Mouse (Mus musculus) hematopoietic stem cell, adult 5-6 weeks (primary cell): ENCODE results near the gene Mdga1. TPM values are rescaled to one million over a fixed set of nuclear protein-coding genes. Genes with fewer than 3 reads are reported as not detected.

Source experiments
- ATAC-seq, 2 experiments: fragments of 125-278 bp in 1 of 2; replicated peaks in 1 of 2; 2 replicates each; pipeline ENCODE4 v1.8.0; 2016 to 2017; ENCODE audit warnings: inconsistent platforms in 2 of 2, mild to moderate bottlenecking in 2 of 2, moderate number of reproducible peaks in 2 of 2, low read depth in 1 of 2, moderate TSS enrichment in 1 of 2; ENCODE audit not compliant: low FRiP score in 2 of 2, poor library complexity in 2 of 2, severe bottlenecking in 2 of 2, insufficient read depth in 1 of 2, low TSS enrichment in 1 of 2
- total RNA-seq: library from RNA; stranded (forward); fragments of 172-1452, 232-1000 nt; gene quantifications from 2 replicates; pipeline ENCODE4 v1.2.3, GENCODE M21; 2017

Mdga1 gene
- total RNA-seq, 1 experiment from 2014 or later = 26.6 TPM

DNA sequence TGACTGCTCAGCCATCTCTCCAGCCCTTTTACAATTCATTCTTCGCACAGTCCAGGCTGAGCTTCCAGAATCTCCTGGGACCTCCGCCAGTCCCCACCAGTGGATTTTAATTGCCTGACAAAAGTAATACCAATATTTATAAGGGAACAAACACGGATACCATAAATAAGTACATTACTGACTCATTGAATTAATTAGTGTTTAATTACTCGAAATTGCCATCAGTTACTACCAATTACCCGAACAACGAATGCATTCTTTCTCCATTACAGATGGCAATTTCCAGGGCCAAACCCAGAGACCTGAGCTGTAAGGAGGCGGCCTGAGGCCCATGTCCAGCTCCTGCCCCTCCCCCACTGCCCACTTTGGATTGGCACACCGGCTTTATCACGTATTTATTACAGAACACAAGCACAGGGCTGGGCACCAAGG, 32.5 kb downstream of the Mdga1 start:
- no peak for ATAC-seq

GRCm38 (mm10) chr17:29934133-29934851, 35.6 kb downstream of the Mdga1 start:
- no peak for ATAC-seq

DNA sequence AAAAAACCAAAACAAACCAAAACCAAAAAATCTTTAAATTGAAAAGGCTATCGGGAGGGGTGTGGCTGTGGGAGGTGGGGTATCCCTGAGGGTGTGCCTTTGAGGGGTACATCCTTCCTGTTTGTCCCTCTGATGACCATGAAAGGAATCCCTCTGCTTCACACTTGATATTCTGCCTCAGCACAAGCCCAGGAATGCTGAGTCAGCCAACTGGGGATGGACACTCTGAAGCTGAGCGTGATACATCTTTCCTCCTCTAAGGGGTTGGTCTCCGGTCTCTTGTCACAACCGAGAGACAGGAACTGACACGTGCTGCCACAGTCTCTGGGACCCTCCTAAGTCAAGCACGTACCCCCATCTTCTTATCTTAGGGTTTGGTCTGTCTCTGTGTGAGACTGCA, 37.1 kb downstream of the Mdga1 start:
- ATAC-seq = no peak

DNA sequence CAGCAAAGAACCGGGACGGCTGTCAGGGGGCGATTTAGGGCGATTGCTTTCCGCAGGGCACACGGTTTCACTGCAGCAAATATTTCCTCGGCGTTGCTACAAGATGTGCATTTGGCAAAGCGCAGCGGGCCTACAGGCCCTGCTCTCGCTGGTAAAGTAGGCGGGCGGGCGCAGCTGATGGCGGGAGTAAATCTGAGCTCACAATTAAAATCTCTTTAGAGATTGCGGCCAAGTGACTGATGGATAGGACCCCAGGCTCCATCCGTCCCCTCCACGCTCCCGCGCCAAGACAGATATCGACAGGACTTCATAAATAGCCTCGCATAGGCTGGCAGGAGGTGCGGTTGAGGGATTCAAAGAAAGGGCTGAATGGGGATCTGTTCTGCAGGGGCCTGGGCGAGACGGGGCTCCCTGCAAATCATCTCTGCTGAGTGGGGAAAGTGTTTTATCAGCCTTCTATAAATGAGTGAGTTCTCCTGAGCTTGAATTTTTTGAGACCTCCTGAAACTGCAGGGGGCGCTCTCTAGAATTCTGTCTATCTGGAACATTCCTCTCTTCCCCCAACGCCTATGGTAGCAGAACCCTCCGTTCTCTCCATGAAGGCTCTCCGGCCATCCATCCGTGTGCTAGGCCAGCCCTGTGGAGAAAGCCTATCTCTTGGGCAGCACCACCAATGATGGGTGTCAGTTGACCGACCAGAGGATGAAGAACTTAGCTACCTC, 38.5 kb downstream of the Mdga1 start:
- no peak for ATAC-seq

DNA sequence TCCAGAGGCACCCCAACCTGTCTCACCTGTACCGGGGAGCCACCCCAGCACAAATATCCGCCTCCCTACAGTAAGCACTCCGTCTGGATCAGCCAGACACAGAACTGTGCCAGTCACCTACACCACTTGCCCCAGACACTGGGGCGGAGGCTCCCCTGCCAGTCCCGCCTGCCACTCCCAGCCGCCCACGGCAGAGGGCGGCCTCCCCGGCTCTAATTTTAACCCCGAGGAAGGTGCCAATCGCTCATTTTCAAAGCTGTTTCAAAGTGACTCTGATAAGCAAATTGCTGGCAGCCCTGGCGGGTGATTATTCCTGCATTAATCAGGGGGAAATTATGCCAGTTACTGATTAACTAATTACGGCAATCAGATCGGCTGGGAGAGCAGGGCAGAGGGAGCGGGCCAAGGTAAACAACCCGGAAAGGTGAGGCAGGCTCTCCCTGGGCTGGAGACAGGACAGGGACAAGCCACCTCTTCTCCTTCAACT, 41.1 kb downstream of the Mdga1 start:
- peak; percentile 57 to 66; a peak in 3 of 4 replicates for ATAC-seq

GRCm38 (mm10) chr17:29925608-29926606, 44.0 kb downstream of the Mdga1 start:
- no peak for ATAC-seq

GRCm38 (mm10) chr17:29920089-29920488, 49.8 kb downstream of the Mdga1 start:
- no peak for ATAC-seq

DNA sequence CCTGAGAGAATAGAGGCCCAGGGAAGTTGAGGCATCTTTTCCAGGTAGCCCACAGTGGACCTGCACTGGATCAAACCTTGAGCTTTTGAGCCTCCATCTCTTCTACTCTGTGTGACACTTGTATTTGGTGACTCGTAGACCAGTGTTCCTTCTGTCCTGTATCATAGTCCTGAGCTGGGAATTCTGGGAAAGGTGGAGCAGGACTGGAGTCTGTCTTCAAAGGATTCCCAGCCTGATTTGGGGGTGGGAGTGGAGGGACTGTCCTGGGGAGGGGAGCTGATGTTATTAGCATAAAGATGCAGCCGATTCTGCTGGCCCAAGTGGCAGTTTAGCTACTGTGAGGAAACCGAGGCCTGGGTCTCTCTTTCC, 50.4 kb downstream of the Mdga1 start:
- ATAC-seq = no peak

DNA sequence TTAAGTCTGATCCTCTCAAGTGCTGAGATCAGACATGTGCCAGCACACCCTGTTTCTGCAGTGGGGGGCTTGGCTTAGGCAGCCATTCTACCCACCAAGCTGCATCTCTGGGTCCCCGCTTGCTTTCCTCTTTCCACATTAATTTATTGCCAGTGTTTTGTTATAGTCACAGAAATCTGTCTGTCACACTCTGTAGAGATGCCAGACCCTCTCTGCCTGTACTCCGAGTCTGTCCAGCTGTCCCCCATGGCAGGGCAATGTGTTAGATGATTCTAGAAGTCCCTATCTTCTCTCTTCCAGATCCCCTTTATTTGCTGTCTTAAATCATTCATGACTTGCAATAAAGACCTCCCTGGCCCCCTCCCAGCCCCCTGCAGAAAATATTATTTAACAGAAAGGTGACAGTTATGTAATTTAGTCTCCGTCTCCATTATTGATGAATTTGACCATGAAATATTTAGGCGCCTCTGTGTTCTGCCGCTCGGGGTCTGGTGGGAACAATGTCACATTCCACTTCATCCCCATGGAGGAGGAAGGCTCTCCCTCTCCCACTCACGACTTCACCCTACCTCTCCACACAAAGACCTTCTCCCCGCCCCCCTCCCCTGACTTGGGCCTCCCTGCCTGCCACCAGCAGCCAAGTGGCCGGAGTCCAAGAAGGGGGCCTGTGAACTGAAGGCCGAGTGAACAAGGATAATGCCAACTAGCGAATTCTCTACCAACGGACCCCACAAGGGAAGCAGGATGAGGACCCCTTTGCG, 50.9 kb downstream of the Mdga1 start:
- no peak for ATAC-seq

DNA sequence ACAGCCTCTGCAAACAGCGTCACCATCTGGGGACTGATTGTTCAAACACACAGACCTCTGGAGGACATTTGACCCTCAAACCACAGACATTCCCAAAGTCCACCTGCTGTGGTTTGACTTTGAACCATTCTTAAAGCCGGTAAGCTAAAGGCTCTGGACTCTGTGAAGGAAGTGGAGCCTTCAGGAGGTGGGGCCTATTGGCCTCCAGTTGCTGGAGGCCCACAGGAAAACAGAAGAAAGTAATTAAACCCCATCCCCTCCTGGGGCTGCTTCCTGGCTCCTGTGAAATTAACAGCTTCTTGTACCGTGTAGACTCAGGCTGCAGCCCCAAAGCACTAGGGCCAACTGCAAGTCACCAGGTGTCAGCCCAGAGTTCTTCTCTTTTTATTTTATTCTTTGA, 52.9 kb downstream of the Mdga1 start:
- peak; percentile 54 to 68; a peak in 2 of 4 replicates for ATAC-seq

- no peak for ATAC-seq
Observed at GRCm38 (mm10) chr17:29915820-29916219, 54.1 kb downstream of the Mdga1 start.

DNA sequence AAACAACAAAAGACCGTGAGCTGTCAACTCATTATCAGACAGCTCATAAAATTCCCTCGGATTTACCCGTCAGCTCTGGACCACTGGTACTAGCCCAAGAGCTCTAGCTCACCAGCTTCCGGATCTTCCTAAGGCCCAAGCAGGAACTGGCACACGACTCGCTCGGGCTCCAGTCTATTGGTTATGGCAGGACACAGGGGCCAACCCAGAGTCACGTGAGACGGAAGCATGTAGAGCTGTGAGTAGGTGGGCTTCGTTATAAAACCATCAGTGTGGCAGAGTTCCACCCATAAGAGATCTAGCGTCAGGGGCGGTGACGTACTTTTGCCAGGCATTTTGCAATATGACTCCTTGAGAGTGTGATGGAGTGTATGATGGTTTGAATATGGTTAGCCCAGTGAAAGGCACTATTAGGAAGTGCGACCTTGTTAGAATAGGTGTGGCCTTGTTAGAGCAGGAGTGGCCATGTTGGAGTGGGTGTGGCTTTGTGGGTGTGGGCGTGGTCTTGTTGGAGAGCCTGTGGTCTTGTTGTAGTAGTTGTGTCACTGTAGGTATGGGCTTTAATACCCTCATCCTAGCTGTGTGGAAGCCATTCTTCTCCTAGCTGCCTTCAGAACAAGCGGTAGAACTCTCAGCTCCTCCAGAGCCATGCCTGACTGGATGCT, 56.5 kb downstream of the Mdga1 start:
- no peak for ATAC-seq

GRCm38 (mm10) chr17:29912733-29913132, 57.2 kb downstream of the Mdga1 start:
- ATAC-seq = no peak

- no peak for ATAC-seq
Observed at GRCm38 (mm10) chr17:29909031-29909430, 60.9 kb downstream of the Mdga1 start.

DNA sequence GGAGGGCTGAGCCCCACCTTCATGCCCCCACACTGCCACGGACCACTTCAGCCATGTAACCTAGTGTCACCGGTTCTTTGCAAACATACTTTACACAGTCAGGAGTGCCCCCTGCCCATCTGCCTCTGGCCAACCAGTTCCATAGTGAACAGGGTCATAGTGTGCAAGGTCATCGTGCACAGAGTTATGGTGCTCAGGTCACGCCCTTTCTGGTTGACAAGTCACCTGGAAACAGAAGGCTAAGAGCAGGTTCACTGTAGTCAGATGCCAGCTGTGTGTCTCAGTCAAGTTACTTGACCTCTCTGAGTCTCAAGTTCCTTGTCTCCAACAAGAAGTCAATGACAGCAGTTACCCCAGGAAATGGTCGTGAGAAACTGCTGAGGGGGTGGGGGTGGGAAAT, 65.2 kb downstream of the Mdga1 start:
- no peak for ATAC-seq

DNA sequence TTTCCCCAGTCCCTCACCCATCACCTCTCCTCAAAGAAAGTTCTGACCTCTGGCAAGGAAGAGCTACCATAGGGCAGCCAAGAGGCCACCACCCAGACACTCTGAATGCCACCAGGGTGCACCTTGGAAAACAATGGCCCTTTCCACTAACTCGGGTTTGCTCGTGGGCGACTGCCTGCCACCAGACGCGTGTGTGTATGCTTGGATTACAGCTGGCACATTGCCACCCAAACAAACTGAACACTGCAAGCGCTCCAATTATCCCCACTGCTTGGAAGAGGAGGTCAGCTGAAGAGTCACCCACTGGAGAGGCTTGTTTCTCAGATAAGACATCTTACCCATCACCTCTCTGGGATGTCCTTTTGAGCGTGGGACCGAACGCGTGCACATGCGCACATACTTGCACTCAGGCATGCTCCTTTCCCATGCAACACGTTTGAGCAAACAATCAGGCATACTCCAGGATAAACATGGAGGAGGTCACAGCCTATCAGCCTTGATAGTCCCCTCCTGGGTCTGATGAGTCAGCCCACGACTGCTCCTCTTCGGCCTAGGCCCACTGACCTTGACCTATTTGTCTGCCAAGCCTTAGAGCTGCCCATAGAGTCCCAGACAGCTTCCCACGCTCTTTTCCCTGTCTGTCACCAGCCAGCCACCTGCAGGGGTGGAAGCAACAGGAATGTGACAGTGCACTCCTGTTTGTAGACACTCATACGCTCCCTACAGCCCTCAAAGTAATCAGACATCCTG, 67.3 kb downstream of the Mdga1 start:
- ATAC-seq = no peak
